Comparison of ENCODE assay signal across 8 mouse cellular contexts in the genomic region with DNA sequence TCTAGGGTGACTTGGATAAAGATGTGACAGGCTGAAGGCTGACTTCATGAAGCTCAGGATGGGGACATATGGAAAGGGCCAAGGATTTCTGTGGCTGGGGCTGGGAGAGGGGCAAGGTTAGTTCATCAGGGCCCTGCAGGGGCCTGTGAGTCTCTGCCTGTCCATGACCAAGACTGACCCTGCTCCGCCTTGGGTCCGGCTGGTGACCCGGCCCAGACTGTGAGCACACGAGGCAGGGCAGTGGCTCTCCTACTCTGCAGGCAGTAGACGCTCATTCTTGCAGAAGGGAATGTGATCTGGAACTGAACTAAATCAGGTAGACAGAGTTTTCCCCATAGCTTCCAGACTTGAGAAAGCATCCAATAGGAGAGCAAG. TPM values are rescaled to one million over a fixed set of nuclear protein-coding genes. Genes with fewer than 3 reads are reported as not detected.
DNase-seq lines count a peak whose midpoint lies in the region; TF ChIP-seq lines count a peak whose summit lies in the region.
"Had no signal": no experiment of that assay in that cellular context is flagged by ENCODE, and none has a peak within 500 bp of the region (broad histone marks: within the 10 kb centered on the region; RNA-seq: fewer than 3 reads in every experiment).

No protein-coding gene starts in this region.

- intact Hi-C loops in left cerebral cortex, adult 2 months (cut with DNase I): loop anchor here (2.0 to 5.0 kb wide), 2 partner anchors 21 to 61 kb away; a partner anchor contains a TSS
- intact Hi-C loops in left cerebral cortex, postnatal 14 days (cut with DNase I): loop anchor here (2.0 kb wide), 1 partner anchor 21 kb away; a partner anchor contains a TSS

- no peak for TF ChIP-seq CTCF in left cerebral cortex, adult 2 months (IDR thresholded peaks at IDR 0.05)
- no peak for TF ChIP-seq CTCF in embryonic fibroblast, embryonic 13.5 days (IDR thresholded peaks at IDR 0.05; ENCODE audit: borderline replicate concordance, insufficient read depth, low read length)
- TF ChIP-seq CTCF in olfactory bulb, adult 2 months (IDR thresholded peaks at IDR 0.05; ENCODE audit: insufficient read depth, low read depth, low read length): no peak

- 80% methylated on average over 5 of the region's 5 CpGs for WGBS in limb, embryonic 10.5 days
- 46% methylated on average over 5 of the region's 5 CpGs for WGBS in olfactory bulb, adult 2 months

- peak overlapping the region; percentile 86 for H3K4me3 ChIP-seq in left cerebral cortex, adult 2 months
- peak overlapping the region; percentile 27 for H3K4me3 ChIP-seq in embryonic fibroblast, embryonic 13.5 days (ENCODE audit: insufficient read depth, low read length)
- H3K4me3 ChIP-seq in limb, embryonic 10.5 days: peak overlapping the region; percentile 75
- H3K4me3 ChIP-seq in olfactory bulb, adult 2 months (ENCODE audit: insufficient read depth, low read depth, low read length): peak overlapping the region; percentile 62

- peak overlapping the region; percentile 94 for H3K27ac ChIP-seq in left cerebral cortex, adult 2 months
- H3K27ac ChIP-seq in embryonic fibroblast, embryonic 13.5 days (ENCODE audit: insufficient read depth, low read length): peak overlapping the region; percentile 32
- peak overlapping the region; percentile 70 for H3K27ac ChIP-seq in limb, embryonic 10.5 days
- H3K27ac ChIP-seq in olfactory bulb, adult 2 months (ENCODE audit: insufficient read depth, low read depth, low read length): peak overlapping the region; percentile 66

- H3K9me3 ChIP-seq in limb, embryonic 10.5 days (replicated peaks): no peaks in the 10 kb centered on the region

- TF ChIP-seq POLR2A in embryonic fibroblast, embryonic 13.5 days (IDR thresholded peaks at IDR 0.05; ENCODE audit: low read depth, low read length): no peak
- no peak for TF ChIP-seq POLR2A in olfactory bulb, adult 2 months (IDR thresholded peaks at IDR 0.05; ENCODE audit: insufficient read depth, low read depth, low read length)

- peaks cover 7% of the 10 kb centered on the region; the same call in 1 of the 2 replicates for H3K4me1 ChIP-seq in embryonic fibroblast, embryonic 13.5 days (ENCODE audit: control insufficient read depth, insufficient read depth, low read length)
- peaks cover 33% of the 10 kb centered on the region for H3K4me1 ChIP-seq in limb, embryonic 10.5 days
- H3K4me1 ChIP-seq in olfactory bulb, adult 2 months (ENCODE audit: control insufficient read depth, insufficient read depth, low read length): peaks cover 21% of the 10 kb centered on the region

- H3K36me3 ChIP-seq in limb, embryonic 10.5 days: peaks cover 14% of the 10 kb centered on the region

- peaks cover 54% of the 10 kb centered on the region for H3K27me3 ChIP-seq in limb, embryonic 10.5 days (ENCODE audit: low read depth, poor library complexity, severe bottlenecking)

- no peak for DNase-seq in left cerebral cortex, adult 2 months (ENCODE audit: extremely low spot score in 1 of 2, low spot score in 2 of 2)
- no peak for DNase-seq in left cerebral cortex, adult 9 months (ENCODE audit: low spot score in 2 of 2)
- DNase-seq in limb, embryonic 10.5 days (ENCODE audit: low spot score): no peak
- DNase-seq in left cerebral cortex, postnatal 14 days (ENCODE audit: low spot score in 2 of 2): no peak
- DNase-seq in urinary bladder, postnatal 25 days (ENCODE audit: low spot score): no peak

RNA-seq across cellular contexts. Expression of a gene that starts 0.5 kb away (rescaled TPM):
- 10 to 100 TPM; 15.7 to 18.6 TPM for total RNA-seq in left cerebral cortex, adult 2 months (2021)
- 13.0 and 18.5 TPM in 2 replicates for polyA plus RNA-seq in embryonic fibroblast, embryonic 13.5 days (2011; ENCODE audit: insufficient read length, low read depth, missing spikeins)
- 7.9 and 8.4 TPM in 2 replicates for polyA plus RNA-seq in limb, embryonic 10.5 days (2016; fragmentation: Nextera tagmentation; extraction: Ambion mirVana)
- polyA plus RNA-seq in olfactory bulb, adult 2 months (2012; ENCODE audit: insufficient read depth, insufficient read length, low replicate concordance, missing spikeins): not detected in 2 replicates
- total RNA-seq in left cerebral cortex, postnatal 14 days (2021): 10 to 100 TPM; 16.7 to 17.0 TPM

RNA-seq across cellular contexts. Expression of a gene that starts 5.7 kb away (rescaled TPM):
- 1 to 10 TPM; 8.1 to 8.2 TPM for total RNA-seq in left cerebral cortex, adult 2 months (2021)
- polyA plus RNA-seq in embryonic fibroblast, embryonic 13.5 days (2011; ENCODE audit: insufficient read length, low read depth, missing spikeins): 170 and 211 TPM in 2 replicates
- polyA plus RNA-seq in limb, embryonic 10.5 days (2016; fragmentation: Nextera tagmentation; extraction: Ambion mirVana): 0.15 and 0.18 TPM in 2 replicates
- polyA plus RNA-seq in olfactory bulb, adult 2 months (2012; ENCODE audit: insufficient read depth, insufficient read length, low replicate concordance, missing spikeins): not detected in 2 replicates
- total RNA-seq in left cerebral cortex, postnatal 14 days (2021): 1 to 10 TPM; 8.4 to 8.8 TPM
- total RNA-seq: megakaryocyte-erythroid progenitor cell, adult 5-6 weeks had no signal

RNA-seq across cellular contexts. Expression of a gene that starts 21.0 kb away (rescaled TPM):
- total RNA-seq in left cerebral cortex, adult 2 months (2021): 10 to 100 TPM; 10.5 to 12.4 TPM
- 44.1 and 53.6 TPM in 2 replicates for polyA plus RNA-seq in embryonic fibroblast, embryonic 13.5 days (2011; ENCODE audit: insufficient read length, low read depth, missing spikeins)
- 204 and 206 TPM in 2 replicates for polyA plus RNA-seq in limb, embryonic 10.5 days (2016; fragmentation: Nextera tagmentation; extraction: Ambion mirVana)
- polyA plus RNA-seq in olfactory bulb, adult 2 months (2012; ENCODE audit: insufficient read depth, insufficient read length, low replicate concordance, missing spikeins): not detected in 2 replicates
- total RNA-seq in left cerebral cortex, postnatal 14 days (2021): 1 to 10 TPM; 9.7 to 9.8 TPM

RNA-seq across cellular contexts. Expression of a gene that starts 47.7 kb away (rescaled TPM):
- total RNA-seq in left cerebral cortex, adult 2 months (2021): 10 to 100 TPM in 1 of 2 experiments, 1 to 10 TPM in 1; 7.4 to 10.1 TPM
- 0.30 and 4.2 TPM in 2 replicates for polyA plus RNA-seq in embryonic fibroblast, embryonic 13.5 days (2011; ENCODE audit: insufficient read length, low read depth, missing spikeins)
- polyA plus RNA-seq in limb, embryonic 10.5 days (2016; fragmentation: Nextera tagmentation; extraction: Ambion mirVana): 2.1 and 3.5 TPM in 2 replicates
- polyA plus RNA-seq in olfactory bulb, adult 2 months (2012; ENCODE audit: insufficient read depth, insufficient read length, low replicate concordance, missing spikeins): not detected in 2 replicates
- total RNA-seq in left cerebral cortex, postnatal 14 days (2021): 10 to 100 TPM in 1 of 2 experiments, 1 to 10 TPM in 1; 9.8 to 11.4 TPM

RNA-seq across cellular contexts. Expression of a gene that starts 59.8 kb away (rescaled TPM):
- total RNA-seq in left cerebral cortex, adult 2 months (2021): under 1 TPM in 1 of 2 experiments, not detected in 1; 0.18 TPM
- polyA plus RNA-seq in embryonic fibroblast, embryonic 13.5 days (2011; ENCODE audit: insufficient read length, low read depth, missing spikeins): not detected in 2 replicates
- 0.11 TPM in 1 of 2 replicates, not detected in the other for polyA plus RNA-seq in limb, embryonic 10.5 days (2016; fragmentation: Nextera tagmentation; extraction: Ambion mirVana)
- polyA plus RNA-seq in olfactory bulb, adult 2 months (2012; ENCODE audit: insufficient read depth, insufficient read length, low replicate concordance, missing spikeins): not detected in 2 replicates
- not detected for total RNA-seq in left cerebral cortex, postnatal 14 days (2021)

Comparison
In these comparisons a context has a peak if more than half of its experiments do, and no peak if none do; other contexts are left out.
1. H3K27ac ChIP-seq: peak in every context shown above with its lines; median percentile 94 in left cerebral cortex, adult 2 months; 70 in limb, embryonic 10.5 days; 66 in olfactory bulb, adult 2 months; 32 in embryonic fibroblast, embryonic 13.5 days.
2. H3K4me3 ChIP-seq: peak in every context shown above with its lines; median percentile 86 in left cerebral cortex, adult 2 months; 75 in limb, embryonic 10.5 days; 62 in olfactory bulb, adult 2 months; 27 in embryonic fibroblast, embryonic 13.5 days.
3. RNA of a gene that starts 5.7 kb away (polyA plus RNA-seq): 170 to 211 TPM in embryonic fibroblast, embryonic 13.5 days; 0.15 to 0.18 TPM in limb, embryonic 10.5 days and not detected in olfactory bulb, adult 2 months; every median in the first group is over 100 times any median in the second.